Mouse (Mus musculus): Measurements from ENCODE around the gene Umad1.
A peak's percentile ranks its signal among the peaks of the same experiment; 100 is the strongest.

Umad1 gene

GRCm38 (mm10) chr6:8259004-8259666 lies at the start of gene Umad1, which contains the start of the genes Rpa3 and Gm45062:
Umad1 (plus strand) TSS chr6:8259288.
Rpa3 (minus strand) TSS chr6:8259173.
Gm45062 (plus strand) TSS chr6:8259450.
- peak; percentile 94 for DNase-seq

DNA sequence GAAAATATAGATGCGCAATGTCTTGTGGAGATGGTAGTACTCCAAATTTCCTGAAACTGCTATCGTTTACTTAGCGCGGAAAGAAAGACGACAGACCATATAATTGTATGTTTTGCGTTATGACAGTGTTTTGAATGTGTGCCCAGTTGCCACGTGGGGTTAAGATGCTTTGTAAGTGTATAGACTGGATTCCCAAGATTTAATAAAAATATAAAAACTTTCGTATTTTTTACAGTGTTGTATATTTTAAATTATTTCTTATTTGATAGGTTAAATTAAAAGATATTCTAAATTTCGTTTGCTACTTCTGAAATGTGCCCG lies 49.3 kb upstream of the Umad1 start:
- no peak for DNase-seq

- no peak for DNase-seq
These were observed 48.4 kb upstream of the Umad1 start for GRCm38 (mm10) chr6:8210661-8211060.

DNA sequence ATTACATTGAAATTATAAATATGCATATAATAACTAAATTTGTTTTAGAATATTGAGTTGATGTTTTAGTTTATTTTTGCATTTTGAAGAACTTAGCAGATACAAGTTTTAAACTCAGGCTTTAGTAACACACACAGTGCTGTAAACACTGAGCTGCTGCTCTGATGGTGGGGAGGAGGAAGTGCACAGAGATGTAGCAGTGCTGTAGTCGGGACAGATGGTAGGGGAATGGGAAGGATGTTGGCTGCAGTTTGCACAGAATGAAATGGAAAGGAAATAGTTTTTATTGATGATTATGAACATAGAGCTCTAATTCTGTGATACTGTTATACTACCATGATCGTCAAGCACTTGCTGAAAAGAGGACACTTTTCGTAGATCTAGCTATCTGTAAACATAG lies 32.1 kb upstream of the Umad1 start:
- DNase-seq: no peak

DNA sequence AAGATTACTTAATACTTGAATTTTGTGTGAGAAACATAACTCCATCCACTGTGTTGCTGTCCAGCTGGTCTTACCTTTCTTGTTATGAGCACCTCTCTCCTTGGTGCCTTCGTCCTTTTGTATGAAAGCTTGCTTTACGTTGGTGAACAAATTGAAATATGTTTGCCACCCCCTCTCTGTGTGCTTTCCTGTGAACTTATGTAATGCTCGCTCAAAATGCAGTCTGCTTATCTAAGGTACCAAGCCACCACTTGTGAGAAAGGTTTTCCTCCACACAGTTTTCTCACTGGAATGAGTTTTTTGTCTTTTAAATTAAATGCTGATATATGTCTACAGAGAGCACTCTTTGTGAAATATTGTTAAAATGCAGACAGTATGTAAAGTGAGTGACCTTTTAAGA lies 30.5 kb upstream of the Umad1 start:
- no peak for DNase-seq

GRCm38 (mm10) chr6:8258316-8258715 lies 772 bp upstream of the Umad1 start:
- DNase-seq: no peak

GRCm38 (mm10) chr6:8259667-8260044 lies 568 bp downstream of the Umad1 start:
- DNase-seq: no peak

DNA sequence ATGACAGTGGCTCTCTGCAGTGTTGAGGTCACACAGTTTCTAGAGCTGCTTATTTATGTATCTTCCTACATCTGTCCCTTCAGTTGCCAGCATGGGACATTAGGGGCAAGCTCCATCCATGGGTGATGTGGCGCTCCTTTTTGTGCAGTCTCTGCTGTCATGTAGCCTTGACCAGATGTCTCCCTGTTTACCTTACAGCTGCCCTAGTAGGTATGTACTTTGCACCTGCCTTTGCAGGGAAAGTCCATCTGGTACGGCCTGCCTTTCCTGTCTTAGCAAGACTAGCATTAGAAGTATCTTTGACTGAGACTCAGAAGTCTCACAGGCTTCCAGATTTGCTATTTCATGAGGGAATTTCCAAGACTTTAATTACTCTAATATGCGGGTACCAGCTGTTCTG lies 12.0 kb downstream of the Umad1 start:
- DNase-seq: no peak

GRCm38 (mm10) chr6:8274387-8275054 lies 15.4 kb downstream of the Umad1 start:
- peak; percentile 62 for DNase-seq

DNA sequence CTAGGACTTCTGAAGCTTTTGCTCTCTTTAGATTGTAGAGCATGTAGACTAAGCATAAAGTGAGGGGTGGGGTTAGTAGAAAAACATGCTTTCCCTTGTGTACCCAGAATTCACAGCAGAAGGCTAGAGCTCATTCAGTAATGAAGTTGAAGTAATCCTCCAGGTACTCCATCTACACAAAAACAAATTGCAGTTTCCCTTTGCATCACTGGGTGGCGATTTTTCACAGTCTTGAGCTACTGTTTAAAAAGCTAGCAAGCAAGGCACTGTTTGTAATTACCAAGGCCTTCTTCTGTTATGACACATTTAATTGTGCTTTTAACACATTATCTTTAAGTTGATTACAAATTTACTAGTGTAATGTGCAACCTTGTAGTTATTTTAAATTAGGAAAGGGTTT lies 16.0 kb downstream of the Umad1 start:
- peak; percentile 92 for DNase-seq

DNA sequence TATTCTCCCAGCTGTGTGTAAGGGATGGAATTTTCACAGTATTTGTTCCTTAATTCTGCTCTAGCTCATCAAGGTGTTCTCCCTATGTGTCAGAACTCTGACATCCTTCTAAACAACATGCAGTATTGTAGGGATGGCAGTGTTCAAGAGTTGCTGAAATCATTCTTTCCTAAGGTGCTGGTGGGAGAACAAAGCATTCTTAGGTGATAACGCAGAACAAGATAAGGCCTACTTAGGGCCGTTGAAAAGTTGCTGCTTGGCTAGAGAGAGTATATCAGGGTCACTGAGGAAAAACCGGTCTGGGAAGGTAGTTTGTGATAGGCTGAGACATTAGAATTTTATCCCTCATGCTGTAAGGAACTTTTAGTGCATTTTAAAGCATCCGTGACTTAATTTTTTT lies 17.3 kb downstream of the Umad1 start:
- DNase-seq: no peak

DNA sequence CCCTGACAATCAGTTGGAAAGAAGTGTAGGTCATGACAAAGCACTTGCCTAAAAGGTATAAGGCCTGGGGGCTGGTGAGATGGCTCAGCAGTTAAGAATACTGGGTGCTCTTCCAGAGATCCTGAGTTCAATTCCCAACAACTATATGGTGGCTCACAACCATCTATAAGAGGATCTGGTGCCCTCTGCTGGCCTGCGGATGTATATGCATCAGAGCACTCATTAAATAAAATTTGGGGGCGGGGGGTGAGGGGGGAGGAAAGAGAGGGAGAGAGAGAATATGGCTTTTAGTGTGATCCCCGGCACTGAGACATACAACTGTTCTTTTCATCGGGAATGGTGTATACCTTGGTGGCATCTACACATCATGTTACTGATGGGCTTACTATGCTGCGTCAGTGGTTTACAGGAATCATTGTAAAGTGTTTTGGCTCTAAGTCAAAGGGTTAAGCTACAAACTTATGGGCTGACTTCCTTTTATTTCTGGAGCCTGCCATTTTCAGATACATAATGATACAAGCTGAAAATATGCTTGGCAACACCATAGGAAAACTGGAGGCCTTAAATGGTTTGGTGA lies 19.4 kb downstream of the Umad1 start:
- DNase-seq: peak; percentile 40

DNA sequence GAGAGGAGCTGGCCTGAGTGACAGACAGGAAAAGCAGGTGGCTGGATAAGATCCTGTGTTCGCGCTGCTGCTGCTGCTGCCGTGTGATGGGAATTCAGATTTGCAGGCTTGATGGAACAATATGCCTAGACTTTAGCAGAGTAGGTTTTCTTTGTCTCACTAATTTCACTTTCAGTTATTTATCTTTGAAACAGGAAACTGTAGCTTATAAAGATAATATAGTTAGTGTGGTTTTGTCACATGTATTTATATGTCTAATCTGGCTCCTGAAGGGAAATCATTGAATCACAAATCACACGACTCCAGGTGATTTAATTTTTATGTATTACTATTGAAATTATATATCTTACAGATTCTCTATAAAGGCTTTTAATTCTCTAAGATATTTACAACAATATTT lies 24.2 kb downstream of the Umad1 start:
- DNase-seq: no peak

DNA sequence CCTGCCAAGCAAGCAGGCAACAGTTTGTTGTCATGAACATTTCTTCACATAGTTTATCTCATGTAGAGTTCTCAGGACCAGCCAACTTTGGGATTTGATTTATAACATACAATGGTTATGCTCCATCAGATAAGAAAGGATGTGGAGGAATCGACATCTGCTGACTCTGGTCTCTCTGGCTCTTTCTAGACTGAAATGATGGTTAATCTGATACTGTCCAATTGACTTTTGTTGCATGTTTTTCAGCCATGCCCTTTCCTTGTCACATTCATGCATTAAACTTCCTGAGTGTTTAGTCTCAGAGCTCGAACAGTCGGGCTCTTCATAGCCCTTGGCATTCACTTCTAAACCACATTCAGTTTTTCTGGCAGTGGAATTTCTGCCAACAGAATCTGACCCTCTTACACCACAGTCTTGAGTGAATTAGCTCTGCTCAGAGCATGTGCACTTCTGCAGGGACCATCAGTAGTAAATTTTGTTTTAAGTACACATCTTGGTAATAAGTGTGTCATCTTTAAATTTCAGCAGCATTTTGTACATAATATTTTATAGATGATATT lies 26.4 kb downstream of the Umad1 start:
- no peak for DNase-seq

- no peak for DNase-seq
These were observed 27.1 kb downstream of the Umad1 start for GRCm38 (mm10) chr6:8286146-8286545.

DNA sequence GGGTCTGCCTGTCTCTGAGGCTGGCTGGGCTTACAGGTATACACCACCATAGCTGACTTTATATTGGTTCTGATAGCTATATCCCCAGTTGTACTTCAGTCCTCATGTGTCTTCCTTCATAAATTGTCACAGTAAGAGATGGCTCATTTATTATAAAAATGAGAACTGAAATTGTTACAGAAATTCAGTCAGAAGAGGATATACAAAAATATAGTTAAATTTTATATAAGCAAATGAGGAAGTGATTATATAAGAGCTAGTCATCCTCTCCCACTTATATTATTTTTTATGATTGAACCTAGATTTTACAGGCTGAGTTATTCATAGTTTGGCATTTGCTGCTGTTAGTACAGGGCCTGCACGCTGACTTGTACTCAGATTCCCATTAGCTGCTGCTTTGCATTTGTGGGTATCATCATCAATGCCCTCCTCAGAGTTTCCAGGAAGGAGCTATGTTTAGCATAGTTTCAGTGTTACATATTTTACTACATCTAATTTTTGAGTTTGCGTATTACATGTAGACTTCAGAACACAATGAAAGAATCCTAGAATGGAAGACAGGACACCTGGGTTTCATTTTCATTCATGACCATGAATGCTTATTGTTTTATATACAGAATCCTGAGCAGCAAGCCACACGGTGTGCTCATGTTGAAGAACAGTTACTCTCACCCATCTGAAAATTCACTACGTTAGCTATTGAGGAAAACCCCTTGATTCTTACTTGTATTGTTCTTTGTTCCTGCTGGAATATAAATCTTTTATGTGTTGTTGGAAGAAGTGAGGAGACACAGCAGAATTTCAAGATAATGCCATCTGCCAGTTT lies 29.9 kb downstream of the Umad1 start:
- DNase-seq: no peak

DNA sequence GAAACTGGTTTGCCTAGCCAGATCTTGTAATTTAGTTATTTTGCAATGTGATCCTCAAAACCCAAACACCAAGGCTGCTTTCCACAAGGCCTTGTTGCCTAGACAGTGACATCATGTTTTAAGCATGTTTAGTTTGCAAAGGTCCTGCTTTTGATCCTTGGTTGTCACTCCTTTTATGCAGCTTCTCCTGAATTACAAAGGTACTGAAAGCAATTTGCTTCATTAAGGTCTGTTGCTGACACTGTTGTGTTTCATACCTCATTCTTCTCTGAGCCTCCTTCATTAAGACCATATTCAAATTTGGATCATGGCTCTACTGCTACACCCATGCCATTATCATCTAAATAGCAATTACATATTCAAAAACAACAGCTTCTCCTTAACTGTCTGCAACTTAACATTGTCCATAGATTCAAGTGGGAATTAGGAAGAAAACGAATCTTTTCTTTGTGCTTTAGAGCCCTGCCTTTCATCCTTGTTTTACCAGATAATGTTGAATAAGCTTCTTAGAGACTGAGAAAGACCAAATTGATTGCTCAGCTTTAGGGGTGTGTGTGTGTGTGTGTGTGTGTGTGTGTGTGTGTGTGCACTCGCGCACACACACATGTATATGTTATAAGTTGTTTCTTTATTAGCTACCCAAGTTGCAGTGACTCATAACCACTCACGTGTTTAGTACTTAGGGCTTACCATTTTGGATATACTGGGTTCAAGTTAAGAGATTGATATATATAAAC lies 35.1 kb downstream of the Umad1 start:
- no peak for DNase-seq

GRCm38 (mm10) chr6:8299066-8299863 lies 40.2 kb downstream of the Umad1 start:
- peak; percentile 39 for DNase-seq

- no peak for DNase-seq
These were observed 49.0 kb downstream of the Umad1 start for GRCm38 (mm10) chr6:8307878-8308775.

DNA sequence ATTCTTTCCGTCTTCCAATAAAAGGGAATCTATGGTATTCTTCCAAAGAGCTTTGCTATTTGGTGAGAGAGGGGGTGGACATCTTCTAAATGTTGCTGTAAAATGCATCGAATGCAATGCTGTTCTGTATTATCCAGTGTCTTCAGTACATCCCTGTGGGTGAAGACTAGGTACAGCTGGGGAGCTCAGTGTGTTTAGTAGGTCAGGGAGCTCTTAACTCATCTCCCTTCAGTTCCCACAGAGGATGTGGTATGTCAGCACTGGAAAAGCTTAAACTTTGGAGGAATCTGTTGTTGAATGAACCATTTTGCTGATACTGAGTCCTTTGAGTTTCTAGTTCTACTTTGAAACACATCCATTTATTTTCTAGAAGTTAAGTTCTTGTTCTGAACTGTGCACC lies 53.5 kb downstream of the Umad1 start:
- DNase-seq: peak; percentile 9

DNA sequence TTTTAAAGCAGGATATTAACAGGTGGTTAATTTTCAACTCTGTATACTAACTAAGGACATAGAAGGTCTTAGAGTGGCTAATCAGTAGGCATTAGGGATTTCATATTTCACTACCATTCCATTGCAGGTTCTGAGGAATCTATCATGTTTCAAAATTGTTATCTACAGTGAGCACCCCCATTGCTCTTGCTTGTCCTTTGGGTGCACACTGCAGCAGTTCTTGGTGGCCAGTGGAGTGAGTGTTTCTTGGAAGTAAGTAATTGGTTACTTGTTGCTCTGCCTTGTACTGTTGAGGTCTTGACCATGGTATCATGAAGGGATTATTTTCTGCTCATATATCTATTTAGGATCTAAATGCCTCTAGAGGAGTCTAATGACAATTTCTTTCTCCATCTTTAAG lies 57.1 kb downstream of the Umad1 start:
- no peak for DNase-seq

Measured in thymus, postnatal 25 days (tissue).